Mouse (Mus musculus): ENCODE measurements around the gene Odf3b. TPM values are rescaled to one million over a fixed set of nuclear protein-coding genes. Genes with fewer than 3 reads are reported as not detected.
A peak's percentile ranks its signal among the peaks of the same experiment; 100 is the strongest.

Gene Odf3b
- polyA plus RNA-seq, 1 experiment from 2014 or later, result 0.34 TPM

DNA sequence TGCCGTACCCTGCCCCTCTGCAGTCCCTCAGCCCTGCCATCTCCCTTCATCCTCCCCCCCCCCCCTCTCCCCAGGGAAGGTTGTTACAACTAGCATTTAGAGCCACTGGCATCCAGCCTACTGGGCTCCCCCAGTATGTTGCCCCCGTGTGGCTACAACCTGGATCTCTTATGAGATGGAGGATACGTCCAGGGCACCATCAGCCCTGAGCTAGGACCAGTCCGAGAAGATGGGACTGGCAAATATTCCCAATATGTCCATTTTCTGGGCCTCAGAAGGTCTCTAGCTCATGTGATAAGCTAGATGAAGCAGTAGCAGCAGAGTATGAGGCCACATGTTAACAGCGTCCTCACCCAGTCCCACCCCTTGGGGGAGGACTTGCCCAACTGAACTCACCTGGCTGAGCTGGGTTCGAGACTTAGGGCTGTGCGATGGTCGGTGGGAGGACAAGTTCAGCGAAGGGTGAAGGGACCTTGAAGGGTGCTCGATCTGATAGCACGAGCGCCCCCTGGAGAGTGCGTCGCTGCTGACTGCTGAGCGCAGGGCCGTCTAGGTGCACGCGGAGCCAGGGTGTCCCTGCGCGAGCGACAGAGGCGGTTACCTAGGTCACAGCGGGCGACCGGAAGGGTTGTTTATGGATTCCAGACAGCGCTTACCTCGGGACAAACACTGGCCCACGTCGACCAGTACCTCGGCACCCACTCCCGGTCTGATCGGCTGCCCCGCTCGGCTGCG is 5.9 kb downstream of the Odf3b start:
- H3K9me3 ChIP-seq (ENCODE audit: control insufficient read depth, low read length), result no peaks in the 10 kb centered on the region
- 2% methylated on average over 35 of the region's 35 CpGs for WGBS

DNA sequence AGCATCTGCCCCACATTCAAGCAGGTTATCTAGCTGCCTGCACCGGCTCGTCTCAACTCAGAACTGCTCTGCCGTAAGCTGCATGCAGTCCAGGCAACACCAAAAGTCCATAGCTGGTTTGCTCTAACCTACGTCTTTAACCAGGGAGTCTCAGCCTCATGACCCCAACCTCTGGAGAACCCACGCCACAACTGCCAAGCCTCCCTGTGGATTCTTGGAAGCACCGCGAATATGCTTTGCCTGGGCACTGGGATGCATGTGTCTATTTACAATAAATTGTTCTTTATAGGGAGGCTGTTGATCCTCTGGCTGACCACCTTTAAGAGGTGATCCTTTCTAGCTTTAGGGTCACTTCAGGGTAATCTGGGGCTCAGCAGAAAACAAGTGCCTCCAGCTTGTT is 6.5 kb downstream of the Odf3b start:
- H3K4me2 ChIP-seq (ENCODE audit: low read length), result peak overlapping the region; percentile 77
- H3K36me3 ChIP-seq (ENCODE audit: control insufficient read depth, insufficient read depth, low read length), result peaks cover 52% of the 10 kb centered on the region
- 85% methylated on average over 7 of the region's 7 CpGs for WGBS
- H3K27ac ChIP-seq (ENCODE audit: low read depth), result no peak overlapping the region
- H3K4me3 ChIP-seq (ENCODE audit: low read depth, low read length), result no peak overlapping the region; the same call in 1 of the 2 replicates
- DNase-seq (ENCODE audit: low spot score) (no peak), ATAC-seq (replicated peaks; ENCODE audit: low FRiP score, low TSS enrichment, low read depth) (no peak)
- H3K9me3 ChIP-seq (ENCODE audit: control insufficient read depth, low read length), result no peaks in the 10 kb centered on the region
- H3K9ac ChIP-seq (ENCODE audit: low read length), result no peak overlapping the region
- peaks cover 15% of the 10 kb centered on the region for H3K27me3 ChIP-seq (replicated peaks; ENCODE audit: control insufficient read depth, insufficient read depth, low read length)
- H3K4me1 ChIP-seq (replicated peaks; ENCODE audit: control insufficient read depth, insufficient read depth, low read length), result peaks cover 10% of the 10 kb centered on the region; the same call in 1 of the 2 replicates

More for the DNA sequence above, 5.9 kb downstream of the Odf3b start:
- Histone ChIP-seq H3K36me3 (ENCODE audit: control insufficient read depth, insufficient read depth, low read length) (peaks cover 45% of the 10 kb centered on the region), H3K4me3 (ENCODE audit: low read depth, low read length) (peak overlapping the region; percentile 68), H3K27ac (ENCODE audit: low read depth) (peak overlapping the region; percentile 86), H3K27me3 (replicated peaks; ENCODE audit: control insufficient read depth, insufficient read depth, low read length) (peaks cover 22% of the 10 kb centered on the region), H3K4me2 (ENCODE audit: low read length) (peak overlapping the region; percentile 77), H3K9ac (ENCODE audit: low read length) (peak overlapping the region; percentile 70), H3K4me1 (replicated peaks; ENCODE audit: control insufficient read depth, insufficient read depth, low read length) (peaks cover 11% of the 10 kb centered on the region)
- ATAC-seq (replicated peaks; ENCODE audit: low FRiP score, low TSS enrichment, low read depth) (peak; percentile 80), DNase-seq (ENCODE audit: low spot score) (peak; percentile 93)

DNA sequence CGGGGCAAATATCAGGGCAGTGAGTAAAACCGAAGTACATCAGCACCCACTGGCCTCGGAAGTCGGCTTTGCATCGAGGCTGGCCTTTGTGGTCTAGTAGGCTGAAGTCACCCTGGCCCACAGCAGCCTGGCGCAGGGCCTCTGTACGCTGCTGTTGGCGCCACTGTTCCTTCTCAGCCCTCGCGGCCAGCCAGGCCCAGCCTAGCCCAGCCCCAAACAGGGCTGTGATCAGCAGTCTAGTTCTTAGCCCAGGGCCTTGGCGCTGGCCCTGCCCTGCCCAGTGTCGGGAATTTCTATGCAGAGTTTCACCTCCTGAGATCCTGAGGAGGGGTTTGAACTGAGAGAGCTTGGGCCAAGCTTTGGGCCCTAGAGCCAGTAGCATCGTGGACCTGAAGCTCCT is 7.0 kb downstream of the Odf3b start:
- Histone ChIP-seq H3K36me3 (ENCODE audit: control insufficient read depth, insufficient read depth, low read length) (peaks cover 56% of the 10 kb centered on the region), H3K4me1 (replicated peaks; ENCODE audit: control insufficient read depth, insufficient read depth, low read length) (0 out of 2 replicates have a peak, but pooled peaks cover 5% of the 10 kb centered on the region), H3K27me3 (replicated peaks; ENCODE audit: control insufficient read depth, insufficient read depth, low read length) (peaks cover 10% of the 10 kb centered on the region), H3K9ac (ENCODE audit: low read length) (no peak overlapping the region), H3K4me2 (ENCODE audit: low read length) (no peak overlapping the region), H3K27ac (ENCODE audit: low read depth) (no peak overlapping the region), H3K9me3 (ENCODE audit: control insufficient read depth, low read length) (no peaks in the 10 kb centered on the region), H3K4me3 (ENCODE audit: low read depth, low read length) (no peak overlapping the region)
- 85% methylated on average over 13 of the region's 13 CpGs for WGBS
- no peak for ATAC-seq (replicated peaks; ENCODE audit: low FRiP score, low TSS enrichment, low read depth)
- DNase-seq (ENCODE audit: low spot score), result no peak

DNA sequence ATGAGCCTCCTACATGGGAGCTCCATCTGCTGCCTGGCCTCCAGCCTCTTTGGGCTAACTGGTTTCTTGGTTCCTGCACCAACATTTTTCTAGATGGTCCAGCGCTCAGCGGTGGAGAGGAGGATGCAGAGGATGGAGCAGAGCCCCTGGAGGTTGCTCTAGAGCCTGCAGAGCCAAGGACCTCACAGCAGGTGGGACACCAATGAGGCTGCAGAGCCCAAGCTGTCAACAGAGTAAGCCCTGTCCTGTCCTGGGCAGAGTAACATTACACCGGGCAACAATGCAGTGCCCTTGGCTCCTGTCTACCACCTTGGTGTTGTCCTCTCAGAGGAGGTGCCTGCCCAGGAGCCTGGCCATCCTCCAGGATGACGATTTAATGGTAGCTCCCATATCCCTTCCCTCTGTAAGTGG is 13.9 kb downstream of the Odf3b start:
- no peaks in the 10 kb centered on the region for H3K9me3 ChIP-seq (ENCODE audit: control insufficient read depth, low read length)
- no peak overlapping the region for H3K4me2 ChIP-seq (ENCODE audit: low read length)
- no peaks in the 10 kb centered on the region for H3K4me1 ChIP-seq (replicated peaks; ENCODE audit: control insufficient read depth, insufficient read depth, low read length)
- 92% methylated on average over 4 of the region's 4 CpGs for WGBS
- no peaks in the 10 kb centered on the region for H3K27me3 ChIP-seq (replicated peaks; ENCODE audit: control insufficient read depth, insufficient read depth, low read length)
- peaks cover 97% of the 10 kb centered on the region for H3K36me3 ChIP-seq (ENCODE audit: control insufficient read depth, insufficient read depth, low read length)
- no peak overlapping the region for H3K27ac ChIP-seq (ENCODE audit: low read depth)
- no peak overlapping the region for H3K4me3 ChIP-seq (ENCODE audit: low read depth, low read length)
- ATAC-seq (replicated peaks; ENCODE audit: low FRiP score, low TSS enrichment, low read depth) (no peak), DNase-seq (ENCODE audit: low spot score) (no peak)
- H3K9ac ChIP-seq (ENCODE audit: low read length), result no peak overlapping the region

DNA sequence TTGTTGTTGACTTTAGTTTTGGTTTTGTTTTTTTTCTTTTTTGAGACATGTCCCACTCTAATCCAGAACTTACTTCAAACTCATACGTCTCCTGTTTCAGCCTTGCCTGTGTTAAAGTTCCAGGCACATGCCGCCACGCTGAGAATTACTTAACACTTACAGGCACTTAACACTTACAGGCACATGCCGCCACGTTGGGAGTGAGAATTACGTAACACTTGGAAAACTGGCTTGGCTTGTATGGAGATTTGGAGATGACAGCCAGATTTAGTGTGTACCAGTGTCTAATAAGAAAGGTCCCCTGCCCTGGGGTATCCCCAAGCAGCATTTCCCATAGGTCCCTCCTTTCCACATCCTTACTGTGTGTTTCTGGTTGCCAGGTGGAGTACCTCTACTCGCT is 16.0 kb downstream of the Odf3b start:
- DNase-seq (ENCODE audit: low spot score), result no peak
- WGBS, result 91% methylated on average over 7 of the region's 7 CpGs
- Histone ChIP-seq H3K9me3 (ENCODE audit: control insufficient read depth, low read length) (no peaks in the 10 kb centered on the region), H3K4me2 (ENCODE audit: low read length) (no peak overlapping the region), H3K36me3 (ENCODE audit: control insufficient read depth, insufficient read depth, low read length) (peaks cover 84% of the 10 kb centered on the region), H3K4me1 (replicated peaks; ENCODE audit: control insufficient read depth, insufficient read depth, low read length) (no peaks in the 10 kb centered on the region; the same call in 1 of the 2 replicates), H3K9ac (ENCODE audit: low read length) (no peak overlapping the region), H3K27ac (ENCODE audit: low read depth) (no peak overlapping the region), H3K4me3 (ENCODE audit: low read depth, low read length) (no peak overlapping the region), H3K27me3 (replicated peaks; ENCODE audit: control insufficient read depth, insufficient read depth, low read length) (no peaks in the 10 kb centered on the region)
- ATAC-seq (replicated peaks; ENCODE audit: low FRiP score, low TSS enrichment, low read depth), result no peak

DNA sequence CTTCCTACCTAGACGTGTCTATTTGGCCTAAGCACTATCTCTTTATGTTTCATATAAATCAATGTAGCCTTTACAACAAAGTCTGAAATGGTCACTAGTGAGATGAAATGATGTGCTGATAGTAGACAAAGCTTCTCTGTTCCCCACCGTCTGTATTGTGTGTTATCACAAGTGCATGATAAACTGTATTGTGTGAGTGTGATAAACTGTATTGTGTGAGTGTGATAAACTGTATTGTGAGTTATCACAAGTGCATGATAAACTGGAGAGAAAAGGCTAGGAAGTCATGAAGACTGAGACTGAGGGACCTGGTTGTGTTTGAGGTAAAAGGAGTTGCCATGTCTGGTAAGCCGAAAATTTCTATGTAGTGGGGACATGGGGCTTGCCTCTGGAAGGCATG is 20.3 kb downstream of the Odf3b start:
- Histone ChIP-seq H3K9ac (ENCODE audit: low read length) (no peak overlapping the region), H3K27ac (ENCODE audit: low read depth) (no peak overlapping the region), H3K9me3 (ENCODE audit: control insufficient read depth, low read length) (no peaks in the 10 kb centered on the region), H3K4me1 (replicated peaks; ENCODE audit: control insufficient read depth, insufficient read depth, low read length) (peaks cover 14% of the 10 kb centered on the region), H3K36me3 (ENCODE audit: control insufficient read depth, insufficient read depth, low read length) (peaks cover 41% of the 10 kb centered on the region), H3K4me3 (ENCODE audit: low read depth, low read length) (no peak overlapping the region), H3K27me3 (replicated peaks; ENCODE audit: control insufficient read depth, insufficient read depth, low read length) (no peaks in the 10 kb centered on the region), H3K4me2 (ENCODE audit: low read length) (no peak overlapping the region)
- 85% methylated on average over 3 of the region's 3 CpGs for WGBS
- ATAC-seq (replicated peaks; ENCODE audit: low FRiP score, low TSS enrichment, low read depth), result no peak
- no peak for DNase-seq (ENCODE audit: low spot score)

DNA sequence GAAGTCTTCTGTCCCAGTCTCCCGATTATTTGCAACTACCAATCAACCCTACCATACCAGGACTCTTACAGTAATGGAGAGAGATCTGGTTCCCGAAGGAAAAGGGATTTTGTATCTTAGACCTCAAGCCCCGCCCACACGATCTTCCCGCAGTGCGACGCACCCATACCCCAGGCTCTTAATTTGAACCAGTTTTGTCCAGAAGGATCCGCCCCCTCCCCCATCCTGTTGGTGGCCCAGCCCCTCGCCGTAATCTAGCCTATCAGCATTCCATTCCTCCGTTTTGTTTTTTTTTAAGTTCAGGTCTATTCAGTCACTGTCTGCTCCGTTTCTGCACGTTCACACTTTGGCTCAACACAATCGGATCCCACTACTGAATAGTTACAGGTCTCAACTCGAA is 22.7 kb downstream of the Odf3b start:
- WGBS, result under 1% methylated on average over 15 of the region's 15 CpGs
- peak overlapping the region; percentile 90 for H3K27ac ChIP-seq (ENCODE audit: low read depth)

DNA sequence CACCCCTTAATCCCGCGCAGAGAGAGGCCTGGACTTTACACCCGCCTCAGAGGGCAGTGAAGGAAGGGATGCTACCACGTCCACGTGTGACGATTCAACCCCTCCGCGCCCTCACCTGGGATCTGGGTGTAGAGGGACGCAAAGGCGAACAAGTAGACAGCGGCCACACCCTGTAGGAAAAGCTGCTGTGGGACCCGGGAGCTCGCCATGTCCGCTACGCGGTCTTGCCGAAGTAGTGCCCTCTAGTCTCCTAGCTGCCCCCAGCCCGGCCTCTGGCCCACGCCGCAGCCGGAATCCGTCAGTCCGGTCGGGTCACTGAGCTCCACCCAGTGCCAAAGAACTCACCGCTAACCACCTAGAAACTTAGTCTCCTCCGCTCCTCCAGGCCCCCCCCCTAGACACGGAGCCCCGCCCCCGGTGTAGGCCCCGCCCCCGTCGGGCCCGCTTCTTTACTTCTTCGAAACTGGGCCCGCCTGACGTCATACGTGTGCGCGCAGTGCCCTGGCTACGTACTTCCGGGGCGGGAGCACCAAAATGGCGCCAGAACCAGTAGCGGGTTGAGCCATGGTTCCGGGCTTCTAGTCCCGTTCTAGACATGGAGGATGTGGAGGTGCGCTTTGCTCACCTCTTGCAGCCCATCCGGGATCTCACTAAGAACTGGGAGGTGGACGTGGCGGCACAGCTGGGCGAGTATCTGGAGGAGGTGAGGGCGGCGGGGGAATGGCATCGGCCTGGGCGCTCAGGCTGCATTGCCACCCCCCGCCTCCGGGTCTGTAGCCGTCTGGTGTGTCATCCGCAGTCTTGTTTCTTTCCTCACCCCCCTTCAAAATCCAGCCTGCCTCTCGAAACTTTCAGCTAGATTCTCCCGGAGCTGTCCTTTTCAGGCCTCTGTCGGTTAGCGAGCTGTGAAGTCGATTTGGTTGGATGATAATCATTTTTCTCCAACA is 23.6 kb downstream of the Odf3b start, which contains the start of the genes Lmf2 and Ncaph2:
TSS of gene Lmf2 (minus strand) at position 419 of the 947 bp plus-strand sequence.
TSS of gene Ncaph2 (plus strand) at position 479 of the 947 bp plus-strand sequence.
- H3K27me3 ChIP-seq (replicated peaks; ENCODE audit: control insufficient read depth, insufficient read depth, low read length), result no peaks in the 10 kb centered on the region
- peaks cover 43% of the 10 kb centered on the region for H3K36me3 ChIP-seq (ENCODE audit: control insufficient read depth, insufficient read depth, low read length)
- H3K4me2 ChIP-seq (ENCODE audit: low read length), result peak within 1 kb of the TSS; percentile 94
- H3K4me3 ChIP-seq (ENCODE audit: low read depth, low read length), result peak within 1 kb of the TSS; percentile 94
- peaks cover 14% of the 10 kb centered on the region for H3K4me1 ChIP-seq (replicated peaks; ENCODE audit: control insufficient read depth, insufficient read depth, low read length)
- under 1% methylated on average over 63 of the region's 64 CpGs for WGBS
- peak; percentile 92 for ATAC-seq (replicated peaks; ENCODE audit: low FRiP score, low TSS enrichment, low read depth)
- peak within 1 kb of the TSS; percentile 88 for H3K9ac ChIP-seq (ENCODE audit: low read length)
- no peaks in the 10 kb centered on the region for H3K9me3 ChIP-seq (ENCODE audit: control insufficient read depth, low read length)
- DNase-seq (ENCODE audit: low spot score), result peak; percentile 99
- peak within 1 kb of the TSS; percentile 90 for H3K27ac ChIP-seq (ENCODE audit: low read depth)

More for the DNA sequence above, 22.7 kb downstream of the Odf3b start:
- DNase-seq (ENCODE audit: low spot score) (peak; percentile 89), ATAC-seq (replicated peaks; ENCODE audit: low FRiP score, low TSS enrichment, low read depth) (peak; percentile 63)
- H3K4me1 ChIP-seq (replicated peaks; ENCODE audit: control insufficient read depth, insufficient read depth, low read length), result peaks cover 14% of the 10 kb centered on the region
- peak overlapping the region; percentile 64 for H3K4me2 ChIP-seq (ENCODE audit: low read length)
- peaks cover 44% of the 10 kb centered on the region for H3K36me3 ChIP-seq (ENCODE audit: control insufficient read depth, insufficient read depth, low read length)
- H3K9me3 ChIP-seq (ENCODE audit: control insufficient read depth, low read length), result no peaks in the 10 kb centered on the region
- no peaks in the 10 kb centered on the region for H3K27me3 ChIP-seq (replicated peaks; ENCODE audit: control insufficient read depth, insufficient read depth, low read length)
- H3K9ac ChIP-seq (ENCODE audit: low read length), result peak overlapping the region; percentile 88
- peak overlapping the region; percentile 94 for H3K4me3 ChIP-seq (ENCODE audit: low read depth, low read length)
